In the genomic region with DNA sequence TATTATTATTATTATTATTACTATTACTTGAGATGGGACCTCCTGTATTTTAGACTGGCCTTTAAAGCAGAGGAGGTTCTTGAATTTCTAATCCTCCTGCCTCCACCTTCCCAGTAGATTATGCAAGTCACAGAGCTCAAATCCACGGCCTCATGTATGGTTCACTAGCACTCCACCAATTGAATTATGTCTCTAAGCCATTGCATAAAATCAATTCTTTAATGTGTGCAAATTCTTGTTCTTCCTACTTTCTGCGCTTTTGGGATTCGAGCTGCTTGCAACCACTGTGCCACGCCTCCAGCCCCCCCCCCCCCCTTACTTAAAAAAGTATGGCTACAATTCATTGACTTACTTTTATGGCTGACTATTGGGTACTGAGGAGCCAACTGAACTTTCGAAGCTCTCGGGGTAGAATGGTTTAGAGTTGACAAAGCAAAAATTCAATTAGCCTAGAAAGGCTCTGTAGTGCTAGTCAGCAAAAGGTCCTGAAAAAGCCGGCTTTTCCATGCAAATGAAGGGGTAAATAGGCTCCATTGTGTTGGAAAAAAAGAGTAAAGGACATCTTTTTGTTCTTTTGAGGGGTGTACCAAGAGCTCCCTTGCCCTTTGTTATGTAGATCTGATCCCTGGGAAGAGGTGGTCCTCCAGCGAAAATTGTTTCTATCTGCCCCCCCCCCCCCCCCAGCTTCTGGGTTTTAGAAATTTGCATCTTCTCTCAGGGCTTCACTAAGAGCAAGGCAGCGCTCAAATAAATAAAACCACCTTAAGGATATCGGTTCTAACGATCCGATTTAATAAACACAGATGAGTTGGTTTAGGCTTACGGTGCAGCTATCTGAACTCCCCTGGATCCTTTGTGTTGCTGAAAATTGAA, we compare ENCODE assay signal across 16 mouse cellular contexts. TPM values are rescaled to one million over a fixed set of nuclear protein-coding genes. Genes with fewer than 3 reads are reported as not detected.
A peak's percentile ranks its signal among the peaks of the same experiment; 100 is the strongest.
DNase-seq lines count a peak whose midpoint lies in the region; ATAC-seq and TF ChIP-seq lines count a peak whose summit lies in the region.
"Had no signal": no experiment of that assay in that cellular context is flagged by ENCODE, and none has a peak within 500 bp of the region (broad histone marks: within the 10 kb centered on the region; RNA-seq: fewer than 3 reads in every experiment).

No protein-coding gene starts in this region.

- H3K9ac ChIP-seq in ES-Bruce4 (ENCODE audit: low read depth, poor library complexity, severe bottlenecking): 0 out of 2 replicates have a peak overlapping the region, but pooled peaks have one; percentile 42
- H3K9ac ChIP-seq in forebrain, postnatal 0 days: no peak overlapping the region
- no peak overlapping the region for H3K9ac ChIP-seq in midbrain, embryonic 12.5 days (replicated peaks)
- no peak overlapping the region for H3K9ac ChIP-seq in liver, embryonic 11.5 days (ENCODE audit: low read depth, low read length)
- H3K9ac ChIP-seq: embryonic facial prominence, embryonic 13.5 days; liver, embryonic 12.5 days had no signal

- no peaks in the 10 kb centered on the region for H3K36me3 ChIP-seq in ES-Bruce4 (ENCODE audit: control insufficient read depth, insufficient read depth, low read length, poor library complexity, severe bottlenecking)
- H3K36me3 ChIP-seq in forebrain, postnatal 0 days (ENCODE audit: insufficient read depth): no peaks in the 10 kb centered on the region
- no peaks in the 10 kb centered on the region for H3K36me3 ChIP-seq in midbrain, embryonic 12.5 days
- no peaks in the 10 kb centered on the region for H3K36me3 ChIP-seq in liver, embryonic 11.5 days (ENCODE audit: control insufficient read depth, insufficient read depth, low read length)
- H3K36me3 ChIP-seq: embryonic facial prominence, embryonic 13.5 days; liver, embryonic 12.5 days had no signal

- peak; percentile 51; the same call in 1 of the 2 replicates for ATAC-seq in forebrain, postnatal 0 days
- ATAC-seq in midbrain, embryonic 12.5 days (ENCODE audit: low FRiP score, low read depth): peak; percentile 87
- ATAC-seq in liver, embryonic 11.5 days (replicated peaks; ENCODE audit: low FRiP score): no peak
- ATAC-seq: liver, embryonic 12.5 days; lung, postnatal 0 days had no signal

- H3K9me3 ChIP-seq in ES-Bruce4 (replicated peaks; ENCODE audit: control insufficient read depth, insufficient read depth, low read length, poor library complexity, severe bottlenecking): no peaks in the 10 kb centered on the region
- no peaks in the 10 kb centered on the region for H3K9me3 ChIP-seq in forebrain, postnatal 0 days (ENCODE audit: low read length)
- no peaks in the 10 kb centered on the region for H3K9me3 ChIP-seq in midbrain, embryonic 12.5 days
- H3K9me3 ChIP-seq in liver, embryonic 11.5 days (ENCODE audit: control insufficient read depth, low read length): no peaks in the 10 kb centered on the region
- H3K9me3 ChIP-seq: embryonic facial prominence, embryonic 13.5 days; liver, embryonic 12.5 days had no signal

- H3K4me3 ChIP-seq in ES-Bruce4 (ENCODE audit: low read depth, low read length): no peak overlapping the region
- no peak overlapping the region for H3K4me3 ChIP-seq in forebrain, postnatal 0 days (ENCODE audit: low read depth, low read length)
- peak overlapping the region; percentile 12; the same call in 1 of the 2 replicates for H3K4me3 ChIP-seq in midbrain, embryonic 12.5 days
- H3K4me3 ChIP-seq in cerebellum, adult 2 months (replicated peaks; ENCODE audit: insufficient read depth, low read depth, low read length): no peak overlapping the region
- H3K4me3 ChIP-seq in liver, embryonic 11.5 days (ENCODE audit: low read depth, low read length): no peak overlapping the region
- H3K4me3 ChIP-seq: embryonic facial prominence, embryonic 13.5 days; liver, embryonic 12.5 days had no signal

- H3K4me2 ChIP-seq in forebrain, postnatal 0 days (ENCODE audit: low read depth): no peak overlapping the region
- H3K4me2 ChIP-seq in midbrain, embryonic 12.5 days (replicated peaks): peak overlapping the region; percentile 34
- no peak overlapping the region for H3K4me2 ChIP-seq in liver, embryonic 11.5 days
- H3K4me2 ChIP-seq: embryonic facial prominence, embryonic 13.5 days; liver, embryonic 12.5 days had no signal

- no peak for TF ChIP-seq POLR2A in ES-Bruce4 (IDR thresholded peaks at IDR 0.05; ENCODE audit: insufficient read depth, low read length)
- TF ChIP-seq POLR2A in cerebellum, adult 2 months (IDR thresholded peaks at IDR 0.05; ENCODE audit: borderline replicate concordance, insufficient read depth, low read length): no peak

- WGBS in forebrain, postnatal 0 days: 5% methylated on average over 13 of the region's 13 CpGs
- WGBS in midbrain, embryonic 12.5 days: 7% methylated on average over 13 of the region's 13 CpGs
- 16% methylated on average over 13 of the region's 13 CpGs for whole genome bisulfite sequencing in cerebellum, adult 2 months
- 30% methylated on average over 13 of the region's 13 CpGs for WGBS in liver, embryonic 11.5 days

- peaks cover 18% of the 10 kb centered on the region for H3K4me1 ChIP-seq in ES-Bruce4 (ENCODE audit: control insufficient read depth, insufficient read depth, low read length)
- no peaks in the 10 kb centered on the region for H3K4me1 ChIP-seq in forebrain, postnatal 0 days (ENCODE audit: insufficient read depth)
- H3K4me1 ChIP-seq in midbrain, embryonic 12.5 days: peaks cover 27% of the 10 kb centered on the region
- no peaks in the 10 kb centered on the region for H3K4me1 ChIP-seq in cerebellum, adult 2 months (ENCODE audit: control insufficient read depth, insufficient read depth, low read length)
- H3K4me1 ChIP-seq in liver, embryonic 11.5 days (replicated peaks; ENCODE audit: control insufficient read depth, insufficient read depth, low read length): no peaks in the 10 kb centered on the region
- H3K4me1 ChIP-seq: liver, embryonic 12.5 days had no signal

- H3K27me3 ChIP-seq in ES-Bruce4 (ENCODE audit: control insufficient read depth, insufficient read depth, low read length, poor library complexity, severe bottlenecking): no peaks in the 10 kb centered on the region; the same call in 1 of the 2 replicates
- H3K27me3 ChIP-seq in forebrain, postnatal 0 days (ENCODE audit: insufficient read depth, low read length): no peaks in the 10 kb centered on the region
- H3K27me3 ChIP-seq in midbrain, embryonic 12.5 days: no peaks in the 10 kb centered on the region
- H3K27me3 ChIP-seq in cerebellum, adult 2 months (ENCODE audit: control insufficient read depth, insufficient read depth, low read length): no peaks in the 10 kb centered on the region
- H3K27me3 ChIP-seq in liver, embryonic 11.5 days (replicated peaks; ENCODE audit: control insufficient read depth, insufficient read depth, low read length): peaks cover 2% of the 10 kb centered on the region; the same call in 1 of the 2 replicates
- H3K27me3 ChIP-seq: embryonic facial prominence, embryonic 13.5 days had no signal

- DNase-seq in embryo, embryonic 10 days (ENCODE audit: low spot score): peak; percentile 56
- no peak for DNase-seq in forebrain, postnatal 0 days
- DNase-seq in thymus, adult 18-20 months: no peak
- no peak for DNase-seq in cerebellum, adult 2 months
- no peak for DNase-seq in liver, embryonic 11.5 days (ENCODE audit: low spot score)
- no peak for DNase-seq in urinary bladder, postnatal 4 days (ENCODE audit: low spot score in 2 of 2)
- DNase-seq: adrenal gland, postnatal 10 days; B cell, adult 2 months; heart, adult 18-20 months; kidney, adult 2 months; thymus, postnatal 14 days had no signal

- TF ChIP-seq EP300 in ES-Bruce4 (IDR thresholded peaks at IDR 0.05; ENCODE audit: insufficient read depth, low read depth, low read length): no peak

- no peak overlapping the region for H3K27ac ChIP-seq in ES-Bruce4 (ENCODE audit: insufficient read depth, low read length)
- no peak overlapping the region for H3K27ac ChIP-seq in forebrain, postnatal 0 days (ENCODE audit: low read depth, low read length)
- H3K27ac ChIP-seq in midbrain, embryonic 12.5 days (replicated peaks): peak overlapping the region; percentile 35
- H3K27ac ChIP-seq in cerebellum, adult 2 months (ENCODE audit: insufficient read depth, low read length): no peak overlapping the region
- H3K27ac ChIP-seq in liver, embryonic 11.5 days (ENCODE audit: low read depth, low read length): no peak overlapping the region
- H3K27ac ChIP-seq: embryonic facial prominence, embryonic 13.5 days; liver, embryonic 12.5 days had no signal

- no peak for TF ChIP-seq CTCF in ES-Bruce4 (IDR thresholded peaks at IDR 0.05; ENCODE audit: low read depth, low read length)
- no peak for TF ChIP-seq CTCF in forebrain, postnatal 0 days (IDR thresholded peaks at IDR 0.05; ENCODE audit: low read depth)
- no peak for TF ChIP-seq CTCF in cerebellum, adult 2 months (IDR thresholded peaks at IDR 0.05; ENCODE audit: borderline replicate concordance, insufficient read depth, low read depth, low read length)

RNA-seq across cellular contexts. Expression of a gene that starts 50.5 kb away (rescaled TPM):
- 5.4 and 7.3 TPM in 2 replicates for polyA plus RNA-seq in ES-Bruce4 (2011; ENCODE audit: insufficient read depth, insufficient read length, low read depth, missing spikeins)
- 36.9 and 53.3 TPM in 2 replicates for total RNA-seq in forebrain, postnatal 0 days (2014; rRNA removed)
- 9.0 and 10.7 TPM in 2 replicates for polyA plus RNA-seq in forebrain, postnatal 0 days (2015; fragmentation: Nextera tagmentation; extraction: Ambion mirVana)
- 14.4 and 17.3 TPM in 2 replicates for polyA plus RNA-seq in midbrain, embryonic 12.5 days (2016; fragmentation: Nextera tagmentation; extraction: Ambion mirVana)
- polyA plus RNA-seq in cerebellum, adult 2 months (2012; rRNA removed): 84.5 and 86.2 TPM in 2 replicates
- 2.9 and 4.3 TPM in 2 replicates for polyA plus RNA-seq in liver, embryonic 11.5 days (2014; fragmentation: Nextera tagmentation; extraction: Ambion mirVana)
